Mouse (Mus musculus) stomach, postnatal 0 days (tissue): ENCODE data around the gene Enam.

Experiments used
- CTCF ChIP-seq: IDR thresholded peaks from 2 replicates; pipeline ENCODE4 v1.5.1; 2016; ENCODE audit warnings: antibody characterized with exemption, low read depth, mild to moderate bottlenecking, moderate library complexity
- EP300 ChIP-seq: optimal IDR thresholded peaks from 2 replicates; pipeline ENCODE3; 2016; ENCODE audit warnings: antibody characterized with exemption

DNA sequence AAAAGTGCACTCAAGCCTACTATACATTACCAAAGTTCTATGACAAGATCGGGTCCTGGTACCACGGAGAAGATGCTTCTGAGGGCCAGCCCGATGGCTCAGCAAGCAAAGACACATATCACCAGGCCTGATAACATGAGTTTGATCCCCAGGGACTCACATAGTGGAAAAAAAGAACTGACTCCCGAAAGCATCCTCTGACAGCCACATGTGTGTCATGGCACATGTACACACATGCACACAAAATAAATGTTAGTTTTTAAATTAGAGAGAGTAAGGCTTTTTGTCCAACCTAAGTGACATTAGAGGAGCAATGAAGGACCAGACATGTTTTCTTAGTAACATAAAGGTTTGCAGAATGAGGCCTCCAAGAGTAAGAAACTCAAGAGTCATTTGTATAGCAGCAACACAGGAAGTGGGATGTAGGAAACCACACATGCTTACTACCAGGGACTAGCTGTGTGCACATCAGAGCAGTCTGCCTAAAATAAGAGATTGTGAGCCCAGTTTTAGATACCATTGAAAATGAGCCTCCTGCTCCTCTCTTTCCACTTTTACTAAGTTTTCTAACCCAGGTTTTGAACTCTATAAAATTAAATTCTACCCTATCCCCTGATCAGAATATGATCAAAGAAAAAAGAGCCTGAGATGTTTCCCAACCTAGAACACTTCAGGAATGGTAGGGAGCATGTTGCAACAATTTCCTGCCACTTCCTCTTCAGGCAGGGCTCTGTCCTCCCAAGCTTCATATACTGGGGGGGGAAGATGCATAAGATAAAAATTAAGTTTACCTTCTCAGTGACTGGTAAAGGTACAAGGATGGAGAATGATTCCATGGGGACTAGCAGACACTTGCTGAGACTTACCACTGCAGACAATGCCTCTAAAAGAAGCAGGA, 18.7 kb upstream of the Enam start:
- TF ChIP-seq EP300 (no peak), CTCF (no peak)
